Mouse (Mus musculus) ES-Bruce4 (cell line): ENCODE results near the gene Siglecg. TPM values are rescaled to one million over a fixed set of nuclear protein-coding genes. Genes with fewer than 3 reads are reported as not detected.

Experiments
- H3K27ac ChIP-seq: 2 replicates; pipeline ENCODE4 v1.5.1; 2012; ENCODE audit warnings: low read length, inconsistent platforms; ENCODE audit not compliant: insufficient read depth
- H3K27me3 ChIP-seq: 2 replicates; pipeline ENCODE4 v1.6.1; 2012; ENCODE audit warnings: mild to moderate bottlenecking, low read length, inconsistent platforms; ENCODE audit not compliant: control insufficient read depth, poor library complexity, insufficient read depth, severe bottlenecking
- H3K36me3 ChIP-seq: 2 replicates; pipeline ENCODE4 v1.6.1; 2012; ENCODE audit warnings: inconsistent platforms, mild to moderate bottlenecking, low read length, moderate library complexity; ENCODE audit not compliant: control insufficient read depth, poor library complexity, insufficient read depth, severe bottlenecking
- H3K4me1 ChIP-seq: one replicate; pipeline ENCODE4 v1.8.1; 2011; ENCODE audit warnings: low read length; ENCODE audit not compliant: control insufficient read depth, insufficient read depth
- H3K4me3 ChIP-seq: 2 replicates; pipeline ENCODE4 v1.5.1; 2011; ENCODE audit warnings: low read depth, mild to moderate bottlenecking, low read length
- H3K9ac ChIP-seq: 2 replicates; pipeline ENCODE4 v1.6.1; 2012; ENCODE audit warnings: low read depth, mild to moderate bottlenecking, inconsistent platforms; ENCODE audit not compliant: poor library complexity, severe bottlenecking
- H3K9me3 ChIP-seq: replicated peaks from 2 replicates; pipeline ENCODE4 v1.6.1; 2012; ENCODE audit warnings: mild to moderate bottlenecking, low read length, inconsistent platforms; ENCODE audit not compliant: control insufficient read depth, poor library complexity, insufficient read depth, severe bottlenecking
- CTCF ChIP-seq: IDR thresholded peaks from one replicate; pipeline ENCODE4 v1.8.1; 2011; ENCODE audit warnings: low read depth, low read length
- EP300 ChIP-seq: IDR thresholded peaks from 2 replicates; pipeline ENCODE4 v1.6.1; 2011; ENCODE audit warnings: low read depth, low read length; ENCODE audit not compliant: insufficient read depth
- POLR2A ChIP-seq: IDR thresholded peaks from one replicate; pipeline ENCODE4 v1.8.1; 2011; ENCODE audit warnings: low read length; ENCODE audit not compliant: insufficient read depth
- polyA plus RNA-seq: library from polyadenylated mRNA; stranded (reverse); fragments of >200 nt; gene quantifications from 2 replicates; pipeline ENCODE4 v1.2.4, GENCODE M21; 2011; ENCODE audit warnings: low read depth; ENCODE audit not compliant: missing spikeins, insufficient read depth, insufficient read length

Gene Siglecg
- polyA plus RNA-seq, 1 experiment: 0.24 TPM

- H3K27ac ChIP-seq: no peak overlapping the region
- TF ChIP-seq CTCF (peak; percentile 99), POLR2A (no peak), EP300 (0 out of 2 replicates have a peak, but pooled peaks have one; percentile 48)
- no peak overlapping the region for H3K4me3 ChIP-seq
- no peaks in the 10 kb centered on the region for H3K9me3 ChIP-seq
- H3K27me3 ChIP-seq: no peaks in the 10 kb centered on the region
- no peaks in the 10 kb centered on the region for H3K4me1 ChIP-seq
- no peaks in the 10 kb centered on the region for H3K36me3 ChIP-seq
- no peak overlapping the region for H3K9ac ChIP-seq
Measured at GRCm38 (mm10) chr7:43422995-43423617, 15.1 kb downstream of the Siglecg start.

GRCm38 (mm10) chr7:43423991-43424625 is 16.1 kb downstream of the Siglecg start:
- TF ChIP-seq POLR2A (no peak), EP300 (no peak), CTCF (no peak)

GRCm38 (mm10) chr7:43427406-43427805 is 19.4 kb downstream of the Siglecg start, which contains the start of gene Lim2:
TSS of gene Lim2 (plus strand) at chr7:43427670.
- Histone ChIP-seq H3K27ac (no peak within 1 kb of the TSS), H3K27me3 (no peaks in the 10 kb centered on the region), H3K4me1 (no peaks in the 10 kb centered on the region), H3K36me3 (no peaks in the 10 kb centered on the region), H3K4me3 (no peak within 1 kb of the TSS), H3K9me3 (no peaks in the 10 kb centered on the region), H3K9ac (no peak within 1 kb of the TSS)
- TF ChIP-seq POLR2A (no peak), EP300 (no peak), CTCF (no peak)

More at GRCm38 (mm10) chr7:43423991-43424625, 16.1 kb downstream of the Siglecg start:
- Histone ChIP-seq H3K27me3 (no peaks in the 10 kb centered on the region), H3K9ac (no peak overlapping the region), H3K27ac (no peak overlapping the region), H3K4me3 (no peak overlapping the region), H3K36me3 (no peaks in the 10 kb centered on the region), H3K9me3 (no peaks in the 10 kb centered on the region), H3K4me1 (no peaks in the 10 kb centered on the region)

GRCm38 (mm10) chr7:43429500-43429899 is 21.5 kb downstream of the Siglecg start:
- H3K4me1 ChIP-seq: no peaks in the 10 kb centered on the region
- H3K36me3 ChIP-seq: no peaks in the 10 kb centered on the region
- H3K4me3 ChIP-seq: no peak overlapping the region
- H3K9ac ChIP-seq: no peak overlapping the region
- no peaks in the 10 kb centered on the region for H3K9me3 ChIP-seq
- no peaks in the 10 kb centered on the region for H3K27me3 ChIP-seq
- H3K27ac ChIP-seq: no peak overlapping the region
- TF ChIP-seq CTCF (no peak), POLR2A (no peak), EP300 (no peak)

GRCm38 (mm10) chr7:43432891-43433290 is 24.9 kb downstream of the Siglecg start:
- H3K9ac ChIP-seq: no peak overlapping the region
- H3K4me3 ChIP-seq: no peak overlapping the region
- H3K27me3 ChIP-seq: no peaks in the 10 kb centered on the region
- no peaks in the 10 kb centered on the region for H3K36me3 ChIP-seq
- no peak for TF ChIP-seq CTCF
- TF ChIP-seq EP300: no peak
- TF ChIP-seq POLR2A: no peak
- H3K9me3 ChIP-seq: no peaks in the 10 kb centered on the region
- H3K4me1 ChIP-seq: no peaks in the 10 kb centered on the region
- H3K27ac ChIP-seq: no peak overlapping the region

GRCm38 (mm10) chr7:43434676-43435075 is 26.7 kb downstream of the Siglecg start:
- no peaks in the 10 kb centered on the region for H3K9me3 ChIP-seq
- H3K9ac ChIP-seq: no peak overlapping the region
- no peak for TF ChIP-seq CTCF
- no peaks in the 10 kb centered on the region for H3K36me3 ChIP-seq
- no peak overlapping the region for H3K27ac ChIP-seq
- H3K27me3 ChIP-seq: no peaks in the 10 kb centered on the region
- H3K4me1 ChIP-seq: no peaks in the 10 kb centered on the region
- no peak overlapping the region for H3K4me3 ChIP-seq
